Mouse (Mus musculus) cerebellum, adult 18-20 months (tissue): ENCODE data around the gene Sart1.
"Not testable (repeated sequence)": the region's sequence is repeated elsewhere in the genome, so short reads cannot be mapped to it uniquely, and the experiment has no call there.

Experiments
- DNase-seq, 2 experiments: peaks; one replicate each; pipeline ENCODE4 v3.0.0; 2021

Sart1 gene

GRCm38 (mm10) chr19:5366175-5367052, 22.1 kb downstream of the Sart1 start, which contains the start of gene Eif1ad:
Gene Eif1ad (plus strand): TSS chr19:5366741.
- peak; percentile 91 to 93 for DNase-seq

GRCm38 (mm10) chr19:5365751-5366150, 22.8 kb downstream of the Sart1 start:
- no peak for DNase-seq

GRCm38 (mm10) chr19:5364124-5364523, 24.4 kb downstream of the Sart1 start:
- no peak for DNase-seq

- no peak for DNase-seq
Measured at GRCm38 (mm10) chr19:5362186-5362585, 26.3 kb downstream of the Sart1 start.

- no peak for DNase-seq
Measured at GRCm38 (mm10) chr19:5356080-5356479, 32.4 kb downstream of the Sart1 start.

- DNase-seq = no peak
Measured at GRCm38 (mm10) chr19:5353609-5354008, 34.9 kb downstream of the Sart1 start.

- DNase-seq = not testable (repeated sequence)
Measured at GRCm38 (mm10) chr19:5349502-5349873, 39.0 kb downstream of the Sart1 start, which contains the start of gene Cst6. Gene Cst6 (minus strand): TSS chr19:5349574.

- peak; percentile 64 to 71 for DNase-seq
Measured at GRCm38 (mm10) chr19:5348526-5349501, 39.7 kb downstream of the Sart1 start.

DNA sequence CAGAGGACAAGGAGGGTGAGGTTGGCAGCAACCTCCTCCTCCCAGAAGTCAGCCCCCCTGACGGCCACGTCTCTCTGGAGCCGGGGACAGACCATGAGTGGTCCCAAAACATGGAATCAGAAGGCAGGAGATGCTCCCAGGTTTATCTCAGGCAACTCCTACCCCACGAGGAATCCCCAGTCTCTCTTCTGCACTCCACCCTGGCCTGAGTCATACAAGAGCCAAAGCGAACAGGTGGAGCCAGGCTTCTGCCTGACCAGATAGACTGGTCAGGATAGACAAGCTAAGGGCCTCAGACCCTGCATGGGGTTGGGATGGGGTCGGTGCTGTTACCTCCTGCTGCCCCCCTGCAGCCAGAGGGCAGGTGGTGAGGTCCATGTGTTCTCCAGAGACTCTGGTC, 40.4 kb downstream of the Sart1 start:
- no peak for DNase-seq

DNA sequence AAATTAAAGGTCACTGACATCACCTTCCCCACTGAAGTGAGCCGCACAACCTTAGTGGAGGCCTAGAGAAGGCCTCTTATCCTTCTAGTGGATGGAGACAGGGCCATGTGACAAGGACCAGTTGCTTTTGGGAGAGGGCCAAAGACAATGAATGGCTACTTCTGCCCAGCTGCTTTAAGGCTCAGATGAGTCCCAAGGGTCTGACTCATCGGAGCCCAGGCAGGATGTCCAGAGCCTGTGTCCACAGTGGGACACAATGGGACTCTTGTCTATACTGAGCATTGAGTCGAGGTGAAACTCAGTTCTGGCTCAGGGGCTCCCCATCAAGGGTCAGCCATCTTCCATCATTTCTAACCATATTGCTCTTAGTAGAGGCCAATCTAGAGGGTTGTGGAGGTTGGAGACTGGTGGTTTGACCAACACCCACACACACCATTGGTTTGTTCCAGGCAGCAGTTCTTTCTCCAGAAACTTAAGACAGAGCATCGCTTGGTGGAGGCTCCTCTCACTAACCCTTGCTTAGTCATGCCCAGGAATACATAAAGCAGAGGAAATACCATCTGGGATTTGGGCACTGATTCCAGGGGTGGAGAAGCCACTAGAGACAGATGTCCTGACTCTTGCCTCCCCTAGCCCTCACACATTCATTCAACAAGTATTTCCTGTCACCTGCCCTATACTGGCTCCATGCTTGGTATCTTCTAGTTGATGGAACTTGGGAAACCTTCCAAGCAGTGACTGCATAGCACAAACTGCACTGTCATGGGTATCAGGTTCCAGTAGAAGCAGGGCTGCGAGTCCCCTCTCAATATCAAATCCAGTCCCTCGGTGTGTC, 43.0 kb downstream of the Sart1 start:
- DNase-seq = no peak

GRCm38 (mm10) chr19:5341360-5341759, 47.1 kb downstream of the Sart1 start:
- no peak for DNase-seq

DNA sequence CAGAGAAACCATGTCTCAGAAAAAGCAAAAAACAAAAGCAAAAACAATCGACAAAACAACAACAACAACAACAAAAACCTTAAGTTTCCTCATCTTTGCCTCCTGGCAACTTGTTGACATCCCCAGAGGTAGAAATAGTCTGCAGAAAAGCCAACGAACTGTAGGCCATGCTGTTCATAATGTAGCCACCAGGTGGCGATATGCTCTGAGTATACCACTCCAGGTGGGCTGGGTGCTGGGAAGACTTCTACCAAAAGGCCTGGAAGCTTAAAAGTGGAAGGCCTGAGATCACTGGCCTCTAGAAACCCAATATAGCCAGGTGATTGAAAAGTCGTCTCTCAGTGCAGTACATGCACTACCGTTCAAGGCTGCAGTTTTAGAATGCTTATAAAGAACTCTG, 50.5 kb downstream of the Sart1 start:
- DNase-seq = peak; percentile 81 to 85

GRCm38 (mm10) chr19:5335441-5335840, 53.1 kb downstream of the Sart1 start, which contains the start of gene Catsper1:
Gene Catsper1 (plus strand): TSS chr19:5335741.
- no peak for DNase-seq

- no peak for DNase-seq
Measured at GRCm38 (mm10) chr19:5334741-5335140, 53.8 kb downstream of the Sart1 start.

DNA sequence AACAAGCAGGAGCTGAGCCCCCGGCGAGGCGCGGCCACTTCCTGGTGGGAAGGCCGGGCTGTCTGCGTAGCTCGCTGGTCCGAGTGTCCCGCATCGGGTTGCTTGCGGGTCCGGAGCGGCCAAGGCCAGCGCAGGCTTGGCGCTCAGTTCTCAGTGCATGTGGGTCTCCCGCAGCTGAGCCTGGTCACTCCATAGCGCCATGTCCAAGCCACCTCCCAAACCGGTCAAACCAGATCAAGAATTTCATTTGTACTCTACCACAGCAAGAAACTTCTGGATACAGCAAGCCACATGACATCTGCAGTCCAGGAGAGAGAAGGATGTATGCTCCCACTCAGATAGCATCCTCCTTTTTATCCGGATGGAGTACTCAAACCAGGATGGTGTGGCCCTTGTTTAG, 60.5 kb downstream of the Sart1 start:
- no peak for DNase-seq
